Mouse (Mus musculus) ES-E14 (cell line): Measurements from ENCODE around the gene Cyp3a11.

Experiments
- HCFC1 ChIP-seq: IDR thresholded peaks from 2 replicates; pipeline ENCODE4 v1.6.1; 2012; ENCODE audit warnings: low read length, inconsistent platforms, borderline replicate concordance; ENCODE audit not compliant: insufficient read depth
- MAFK ChIP-seq: IDR thresholded peaks from 2 replicates; pipeline ENCODE4 v1.6.1; 2014; ENCODE audit warnings: mild to moderate bottlenecking, low read depth, low read length, inconsistent platforms; ENCODE audit not compliant: insufficient read depth
- ZC3H11A ChIP-seq: IDR thresholded peaks from 2 replicates; pipeline ENCODE4 v1.6.1; 2012; ENCODE audit warnings: low read depth, mild to moderate bottlenecking, inconsistent platforms, low read length, borderline replicate concordance
- ZNF384 ChIP-seq: IDR thresholded peaks from 2 replicates; pipeline ENCODE4 v1.6.1; 2012; ENCODE audit warnings: low read depth, low read length, inconsistent platforms

DNA sequence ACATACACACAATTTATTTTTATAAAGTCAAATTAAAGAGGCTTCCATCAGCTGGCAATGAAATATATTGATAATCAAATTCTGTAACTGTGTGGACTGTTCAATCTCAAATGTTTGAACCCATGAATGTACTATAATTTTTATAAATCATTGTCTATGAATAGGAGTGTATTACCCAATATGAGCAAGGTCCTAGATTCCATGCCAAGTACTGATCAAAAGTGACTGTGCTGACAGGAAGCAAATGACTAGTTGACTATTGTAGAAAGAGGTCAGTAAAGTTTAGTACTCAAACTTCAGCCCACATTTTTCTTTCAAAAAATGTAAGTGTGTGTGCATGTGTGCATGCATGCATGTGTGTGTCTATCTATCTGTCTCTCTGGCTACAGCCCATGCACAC lies 33.1 kb upstream of the Cyp3a11 start:
- TF ChIP-seq MAFK (no peak), ZNF384 (no peak), ZC3H11A (no peak), HCFC1 (no peak)
